In genomic region chr15:99251626-99252380, GRCm38 (mm10) we compare ENCODE assay signal across 8 mouse cellular contexts. TPM values are rescaled to one million over a fixed set of nuclear protein-coding genes. Genes with fewer than 3 reads are reported as not detected.
DNase-seq lines count a peak whose midpoint lies in the region; ATAC-seq lines count a peak whose summit lies in the region.

Gene Mcrs1 (minus strand): TSS chr15:99251961.

- peak; percentile 93 for ATAC-seq in hindbrain, embryonic 11.5 days (ENCODE audit: low FRiP score)

- no peaks in the 10 kb centered on the region for H3K9me3 ChIP-seq in hindbrain, embryonic 11.5 days (ENCODE audit: control insufficient read depth, low read length)

- H3K4me3 ChIP-seq in hindbrain, embryonic 11.5 days (ENCODE audit: low read depth, low read length): peak within 1 kb of the TSS; percentile 62

- H3K36me3 ChIP-seq in hindbrain, embryonic 11.5 days (ENCODE audit: control insufficient read depth, insufficient read depth, low read length): 0 out of 2 replicates have a peak, but pooled peaks cover 2% of the 10 kb centered on the region

- DNase-seq in Muller cell, postnatal 12 days (ENCODE audit: inconsistent ontology term): peak; percentile 98
- peak; percentile 99 for DNase-seq in cerebellum, adult 9-11 months
- peak; percentile 98 to 99 for DNase-seq in frontal cortex, adult 2 months (ENCODE audit: extremely low spot score in 1 of 2, low spot score in 1 of 2)
- DNase-seq in hindbrain, embryonic 11.5 days (ENCODE audit: low spot score): peak; percentile 99
- peak; percentile 97 to 98 for DNase-seq in layer of hippocampus, postnatal 10 days (ENCODE audit: low spot score in 2 of 2)
- peak; percentile 99 for DNase-seq in lung, postnatal 10 days
- DNase-seq in ovary, postnatal 36 days (ENCODE audit: low spot score): peak; percentile 95
- DNase-seq in thymus, postnatal 25 days: peak; percentile 96

- H3K27ac ChIP-seq in hindbrain, embryonic 11.5 days (ENCODE audit: low read depth, low read length): peak within 1 kb of the TSS; percentile 88

- H3K4me2 ChIP-seq in hindbrain, embryonic 11.5 days (replicated peaks; ENCODE audit: low read depth, low read length): peak within 1 kb of the TSS; percentile 59

- under 1% methylated on average over 52 of the region's 52 CpGs for WGBS in hindbrain, embryonic 11.5 days

- H3K9ac ChIP-seq in hindbrain, embryonic 11.5 days (ENCODE audit: low read depth, low read length): peak within 1 kb of the TSS; percentile 69

- no peaks in the 10 kb centered on the region; the same call in 1 of the 2 replicates for H3K4me1 ChIP-seq in hindbrain, embryonic 11.5 days (replicated peaks; ENCODE audit: control insufficient read depth, insufficient read depth, low read length)

- no peaks in the 10 kb centered on the region for H3K27me3 ChIP-seq in hindbrain, embryonic 11.5 days (ENCODE audit: control insufficient read depth, insufficient read depth, low read length)

RNA-seq across cellular contexts. Expression of gene Mcrs1, which starts in this region (rescaled TPM):
- 121 and 122 TPM in 2 replicates for polyA plus RNA-seq in frontal cortex, adult 2 months (2012; rRNA removed)
- 184 and 193 TPM in 2 replicates for polyA plus RNA-seq in hindbrain, embryonic 11.5 days (2014; fragmentation: Nextera tagmentation; extraction: Ambion mirVana)
- total RNA-seq in layer of hippocampus, postnatal 10 days (2021): 100 to 1,000 TPM in 1 of 2 experiments, 10 to 100 TPM in 1; 96.8 to 100 TPM

Comparison
In these comparisons a context has a peak if more than half of its experiments do, and no peak if none do; other contexts are left out.
1. Peak in every context shown above with its lines: DNase-seq, ATAC-seq, H3K4me3 ChIP-seq and H3K27ac ChIP-seq.